Mouse (Mus musculus): ENCODE data around the gene Plxnb2. TPM values are rescaled to one million over a fixed set of nuclear protein-coding genes. Genes with fewer than 3 reads are reported as not detected.
A peak's percentile ranks its signal among the peaks of the same experiment; 100 is the strongest.

The Plxnb2 gene
- total and polyA plus RNA-seq, 3 experiments, result 0.17 to 0.19 TPM; not detected in 1

- TF ChIP-seq SMC3 (IDR thresholded peaks at IDR 0.05; ENCODE audit: low read depth, low read length) (peak; percentile 78), BHLHE40 (IDR thresholded peaks at IDR 0.05; ENCODE audit: borderline replicate concordance, low read depth, low read length) (0 out of 2 replicates have a peak, but pooled peaks have one; percentile 16), MXI1 (IDR thresholded peaks at IDR 0.05; ENCODE audit: low read depth, low read length) (peak; percentile 76; the same call in 1 of the 2 replicates), EP300 (IDR thresholded peaks at IDR 0.05; ENCODE audit: low read depth in 1 of 2, low read length in 2 of 2) (peak in 1 of 2 experiments; percentile 7; a peak in 1 of 4 replicates), MAX (IDR thresholded peaks at IDR 0.05; ENCODE audit: low read length) (no peak), POLR2AphosphoS5 (IDR thresholded peaks at IDR 0.05; ENCODE audit: borderline replicate concordance, low read depth, low read length) (no peak), UBTF (IDR thresholded peaks at IDR 0.05; ENCODE audit: borderline replicate concordance, insufficient read depth, low read depth, low read length) (0 out of 2 replicates have a peak, but pooled peaks have one; percentile 14), USF2 (IDR thresholded peaks at IDR 0.05; ENCODE audit: borderline replicate concordance in 1 of 2, insufficient read depth in 1 of 2, low read depth in 1 of 2, low read length in 2 of 2) (no peak), GATA1 (IDR thresholded peaks at IDR 0.05; ENCODE audit: low read depth, low read length) (0 out of 2 replicates have a peak, but pooled peaks have one; percentile 2), MAZ (IDR thresholded peaks at IDR 0.05; ENCODE audit: low read depth, low read length) (peak; percentile 54; the same call in 1 of the 2 replicates), MEF2A (IDR thresholded peaks at IDR 0.05; ENCODE audit: extremely low read depth, insufficient replicate concordance, low read depth, low read length, poor library complexity, severe bottlenecking) (no peak), USF1 (IDR thresholded peaks at IDR 0.05; ENCODE audit: low read depth, low read length) (no peak), ZNF384 (IDR thresholded peaks at IDR 0.05; ENCODE audit: low read depth, low read length) (peak; percentile 98), JUND (IDR thresholded peaks at IDR 0.05; ENCODE audit: low read depth, low read length) (no peak), RCOR1 (IDR thresholded peaks at IDR 0.05; ENCODE audit: low read depth, low read length) (no peak), TAL1 (IDR thresholded peaks at IDR 0.05; ENCODE audit: low read length) (no peak), CHD1 (IDR thresholded peaks at IDR 0.05; ENCODE audit: low read depth, low read length) (peak; percentile 52; the same call in 1 of the 2 replicates), TCF12 (IDR thresholded peaks at IDR 0.05; ENCODE audit: low read depth, low read length) (no peak)
Observed at GRCm38 (mm10) chr15:89209886-89210761, 29.5 kb upstream of the Plxnb2 start (continued).

- H3K9me3 ChIP-seq (replicated peaks; ENCODE audit: insufficient read depth, low read length), result no peaks in the 10 kb centered on the region
- H3K27me3 ChIP-seq (ENCODE audit: control insufficient read depth in 1 of 2, insufficient read depth in 2 of 2, low read length in 2 of 2), result no peaks in the 10 kb centered on the region
- TF ChIP-seq ETS1 (IDR thresholded peaks at IDR 0.05; ENCODE audit: low read depth, low read length) (0 out of 2 replicates have a peak, but pooled peaks have one; percentile 8), GABPA (IDR thresholded peaks at IDR 0.05; ENCODE audit: low read depth, low read length) (no peak), GATA1 (IDR thresholded peaks at IDR 0.05; ENCODE audit: low read depth, low read length) (peak; percentile 29; the same call in 1 of the 2 replicates), EP300 (IDR thresholded peaks at IDR 0.05; ENCODE audit: low read depth in 1 of 2, low read length in 2 of 2) (peak in 1 of 2 experiments; percentile 41; a peak in 1 of 4 replicates), USF1 (IDR thresholded peaks at IDR 0.05; ENCODE audit: low read depth, low read length) (no peak), RAD21 (IDR thresholded peaks at IDR 0.05; ENCODE audit: low read depth, low read length) (no peak), KAT2A (conservative IDR thresholded peaks at IDR 0.05; ENCODE audit: low read depth, low read length) (no peak), POLR2AphosphoS5 (IDR thresholded peaks at IDR 0.05; ENCODE audit: borderline replicate concordance, low read depth, low read length) (no peak), POLR2AphosphoS2 (IDR thresholded peaks at IDR 0.05; ENCODE audit: low read length) (no peak), UBTF (IDR thresholded peaks at IDR 0.05; ENCODE audit: borderline replicate concordance, insufficient read depth, low read depth, low read length) (no peak), ZNF384 (IDR thresholded peaks at IDR 0.05; ENCODE audit: low read depth, low read length) (peak; percentile 83), MYC (IDR thresholded peaks at IDR 0.05; ENCODE audit: low read depth, low read length) (no peak), TAL1 (IDR thresholded peaks at IDR 0.05; ENCODE audit: low read length) (no peak), SIN3A (IDR thresholded peaks at IDR 0.05; ENCODE audit: low read length) (0 out of 2 replicates have a peak, but pooled peaks have one; percentile 36)
- H3K9ac ChIP-seq (ENCODE audit: control insufficient read depth, low read depth, low read length, poor library complexity, severe bottlenecking), result no peak overlapping the region
- H3K4me3 ChIP-seq (ENCODE audit: control insufficient read depth in 1 of 2, insufficient read depth in 1 of 2, low read depth in 2 of 2, low read length in 2 of 2), result no peak overlapping the region
- peaks cover under 1 to 3% of the 10 kb centered on the region in 2 experiments; a peak in 3 of 4 replicates for H3K4me1 ChIP-seq (ENCODE audit: control insufficient read depth in 1 of 2, insufficient read depth in 2 of 2, low read length in 2 of 2)
- peak overlapping the region; percentile 62 for H3K27ac ChIP-seq (ENCODE audit: control insufficient read depth, low read depth, low read length)
- DNase-seq (ENCODE audit: low read depth, low spot score), result peak; percentile 55
- peaks cover 0 to 4% of the 10 kb centered on the region in 2 experiments; a peak in 2 of 4 replicates for H3K36me3 ChIP-seq (ENCODE audit: control insufficient read depth in 1 of 2, insufficient read depth in 2 of 2, low read length in 2 of 2)
- peaks cover 8% of the 10 kb centered on the region for H3K79me2 ChIP-seq (ENCODE audit: control insufficient read depth, insufficient read depth, low read length, poor library complexity)
Observed at GRCm38 (mm10) chr15:89207457-89207856, 26.9 kb upstream of the Plxnb2 start.

Data from MEL (cell line).